11 mouse cellular contexts compared by ENCODE assay signal in the genomic region with DNA sequence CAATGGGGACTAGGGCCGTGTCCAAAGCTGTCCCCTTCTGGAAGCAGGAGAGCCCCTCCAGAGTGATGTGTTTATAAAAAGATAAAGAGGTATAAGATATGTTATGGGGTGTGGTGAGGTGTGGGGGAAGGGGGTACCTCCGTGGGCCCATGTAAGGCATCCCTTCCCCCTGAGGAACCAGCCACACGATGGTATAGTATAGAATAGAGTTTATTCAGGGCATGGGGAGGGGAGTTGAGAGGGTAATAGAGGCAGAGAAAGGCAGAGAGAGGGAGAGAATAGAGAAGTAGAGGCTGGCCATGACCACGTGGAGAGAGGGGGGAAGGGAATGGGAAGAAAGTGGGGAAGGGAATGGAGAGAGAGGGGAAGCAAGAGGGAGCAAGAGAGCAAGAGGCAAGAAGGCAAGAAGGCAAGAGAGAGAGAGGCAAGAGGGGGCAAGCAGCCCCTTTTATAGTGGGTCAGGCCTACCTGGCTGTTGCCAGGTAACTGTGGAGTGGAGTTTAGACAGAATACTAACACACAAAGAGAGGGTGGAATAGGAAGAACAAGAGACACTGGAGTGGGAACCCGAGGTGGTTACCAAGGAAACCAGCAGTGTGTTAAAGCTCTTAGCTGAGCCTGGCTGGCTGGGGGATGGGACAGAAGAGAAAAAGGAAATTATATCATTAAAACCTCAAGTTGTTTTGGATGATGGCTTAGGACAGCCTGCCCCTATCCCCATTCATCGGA. TPM values are rescaled to one million over a fixed set of nuclear protein-coding genes. Genes with fewer than 3 reads are reported as not detected.
DNase-seq lines count a peak whose midpoint lies in the region; ATAC-seq and TF ChIP-seq lines count a peak whose summit lies in the region.
"Had no signal": no experiment of that assay in that cellular context is flagged by ENCODE, and none has a peak within 500 bp of the region (broad histone marks: within the 10 kb centered on the region; RNA-seq: fewer than 3 reads in every experiment).

No protein-coding gene starts in this region.

- TF ChIP-seq POLR2A in thymus, adult 2 months (IDR thresholded peaks at IDR 0.05; ENCODE audit: control insufficient read depth, extremely low read depth, insufficient read depth, low read length, poor library complexity) = no peak

- no peak overlapping the region for H3K9ac ChIP-seq in lung, embryonic 15.5 days
- no peak overlapping the region for H3K9ac ChIP-seq in midbrain, embryonic 11.5 days (ENCODE audit: low read length)

- H3K4me1 ChIP-seq in lung, embryonic 15.5 days = no peaks in the 10 kb centered on the region
- peaks cover 10% of the 10 kb centered on the region for H3K4me1 ChIP-seq in hindbrain, embryonic 10.5 days (replicated peaks)
- H3K4me1 ChIP-seq in midbrain, embryonic 11.5 days (ENCODE audit: control insufficient read depth, insufficient read depth, low read length) = no peaks in the 10 kb centered on the region
- peaks cover 5% of the 10 kb centered on the region; the same call in 1 of the 2 replicates for H3K4me1 ChIP-seq in limb, embryonic 10.5 days
- peaks cover 6% of the 10 kb centered on the region; the same call in 1 of the 2 replicates for H3K4me1 ChIP-seq in thymus, adult 2 months (replicated peaks; ENCODE audit: control insufficient read depth, insufficient read depth, low read length)

- no peak overlapping the region for H3K4me2 ChIP-seq in lung, embryonic 15.5 days
- H3K4me2 ChIP-seq in midbrain, embryonic 11.5 days = no peak overlapping the region

- H3K4me3 ChIP-seq in lung, embryonic 15.5 days = no peak overlapping the region
- no peak overlapping the region for H3K4me3 ChIP-seq in hindbrain, embryonic 10.5 days
- no peak overlapping the region for H3K4me3 ChIP-seq in midbrain, embryonic 11.5 days (ENCODE audit: low read depth, low read length)
- no peak overlapping the region for H3K4me3 ChIP-seq in limb, embryonic 10.5 days
- H3K4me3 ChIP-seq in thymus, adult 2 months (ENCODE audit: control insufficient read depth, insufficient read depth, low read length) = no peak overlapping the region

- H3K36me3 ChIP-seq in lung, embryonic 15.5 days = no peaks in the 10 kb centered on the region
- H3K36me3 ChIP-seq in hindbrain, embryonic 10.5 days = no peaks in the 10 kb centered on the region
- no peaks in the 10 kb centered on the region for H3K36me3 ChIP-seq in midbrain, embryonic 11.5 days (ENCODE audit: control insufficient read depth, insufficient read depth, low read length)
- H3K36me3 ChIP-seq in limb, embryonic 10.5 days = no peaks in the 10 kb centered on the region
- no peaks in the 10 kb centered on the region for H3K36me3 ChIP-seq in thymus, adult 2 months (ENCODE audit: control insufficient read depth, insufficient read depth, low read length)

- no peak for TF ChIP-seq CTCF in thymus, adult 2 months (IDR thresholded peaks at IDR 0.05; ENCODE audit: borderline replicate concordance, control insufficient read depth, extremely low read depth, insufficient read depth, low read length, poor library complexity)

- WGBS in lung, embryonic 15.5 days = 35% methylated on average over 6 of the region's 6 CpGs
- WGBS in hindbrain, embryonic 10.5 days = 51% methylated on average over 6 of the region's 6 CpGs
- WGBS in midbrain, embryonic 11.5 days = 44% methylated on average over 6 of the region's 6 CpGs
- WGBS in limb, embryonic 10.5 days = 60% methylated on average over 6 of the region's 6 CpGs
- WGBS in thymus, adult 2 months = 35% methylated on average over 6 of the region's 6 CpGs

- no peak for DNase-seq in lung, postnatal 36 days
- DNase-seq in hindbrain, embryonic 10.5 days (ENCODE audit: low spot score) = peak; percentile 17
- DNase-seq in midbrain, embryonic 11.5 days (ENCODE audit: low spot score, missing footprints) = peak; percentile 84
- peak; percentile 15 for DNase-seq in right cerebral cortex, postnatal 4 days
- DNase-seq in cerebellum, adult 11 months = no peak
- DNase-seq in limb, embryonic 10.5 days (ENCODE audit: low spot score) = no peak
- DNase-seq in thymus, adult 2 months = no peak
- DNase-seq: adrenal gland, adult 2 months; heart, postnatal 10 days; thymus, postnatal 25 days had no signal

- H3K9me3 ChIP-seq in lung, embryonic 15.5 days = no peaks in the 10 kb centered on the region
- no peaks in the 10 kb centered on the region for H3K9me3 ChIP-seq in hindbrain, embryonic 10.5 days
- H3K9me3 ChIP-seq in midbrain, embryonic 11.5 days (ENCODE audit: control insufficient read depth, low read length) = no peaks in the 10 kb centered on the region
- no peaks in the 10 kb centered on the region for H3K9me3 ChIP-seq in limb, embryonic 10.5 days (replicated peaks)

- H3K27ac ChIP-seq in lung, embryonic 15.5 days = no peak overlapping the region
- 0 out of 2 replicates have a peak overlapping the region, but pooled peaks have one; percentile 16 for H3K27ac ChIP-seq in hindbrain, embryonic 10.5 days
- no peak overlapping the region for H3K27ac ChIP-seq in midbrain, embryonic 11.5 days (ENCODE audit: low read depth, low read length)
- no peak overlapping the region for H3K27ac ChIP-seq in limb, embryonic 10.5 days
- no peak overlapping the region for H3K27ac ChIP-seq in thymus, adult 2 months (ENCODE audit: control insufficient read depth, insufficient read depth, low read length)

- H3K27me3 ChIP-seq in lung, embryonic 15.5 days = peaks cover 4% of the 10 kb centered on the region; the same call in 1 of the 2 replicates
- H3K27me3 ChIP-seq in hindbrain, embryonic 10.5 days (ENCODE audit: insufficient read depth, poor library complexity, severe bottlenecking) = peaks cover 69% of the 10 kb centered on the region
- H3K27me3 ChIP-seq in midbrain, embryonic 11.5 days (ENCODE audit: control insufficient read depth, insufficient read depth, low read length) = peaks cover 6% of the 10 kb centered on the region
- H3K27me3 ChIP-seq in limb, embryonic 10.5 days (ENCODE audit: low read depth, poor library complexity, severe bottlenecking) = peaks cover 94% of the 10 kb centered on the region
- H3K27me3 ChIP-seq in thymus, adult 2 months (ENCODE audit: control insufficient read depth, insufficient read depth, low read length) = no peaks in the 10 kb centered on the region

- ATAC-seq in lung, embryonic 15.5 days (ENCODE audit: borderline replicate concordance, extremely low read depth, low FRiP score, low TSS enrichment) = peak; percentile 55; the same call in 1 of the 2 replicates
- ATAC-seq in midbrain, embryonic 11.5 days (ENCODE audit: low FRiP score) = peak; percentile 77

RNA-seq across cellular contexts. Expression of gene Cxcr3, which starts 6.4 kb away (rescaled TPM):
- polyA plus RNA-seq in lung, embryonic 15.5 days (2015; fragmentation: Nextera tagmentation; extraction: Ambion mirVana) = 0.22 and 0.33 TPM in 2 replicates
- polyA plus RNA-seq in hindbrain, embryonic 10.5 days (2016; fragmentation: Nextera tagmentation; extraction: Ambion mirVana) = not detected in 2 replicates
- 0.12 and 0.20 TPM in 2 replicates for polyA plus RNA-seq in midbrain, embryonic 11.5 days (2014; fragmentation: Nextera tagmentation; extraction: Ambion mirVana)
- polyA plus RNA-seq in limb, embryonic 10.5 days (2016; fragmentation: Nextera tagmentation; extraction: Ambion mirVana) = 0.09 and 0.13 TPM in 2 replicates
- 13.6 and 16.0 TPM in 2 replicates for polyA plus RNA-seq in thymus, adult 2 months (2012; rRNA removed)

RNA-seq across cellular contexts. Expression of gene Gm4779, which starts 53.7 kb away (rescaled TPM):
- 0.09 and 0.33 TPM in 2 replicates for polyA plus RNA-seq in lung, embryonic 15.5 days (2015; fragmentation: Nextera tagmentation; extraction: Ambion mirVana)
- 0.15 and 0.35 TPM in 2 replicates for polyA plus RNA-seq in hindbrain, embryonic 10.5 days (2016; fragmentation: Nextera tagmentation; extraction: Ambion mirVana)
- polyA plus RNA-seq in midbrain, embryonic 11.5 days (2014; fragmentation: Nextera tagmentation; extraction: Ambion mirVana) = not detected in 2 replicates
- polyA plus RNA-seq in limb, embryonic 10.5 days (2016; fragmentation: Nextera tagmentation; extraction: Ambion mirVana) = 0.15 and 0.18 TPM in 2 replicates
- polyA plus RNA-seq in thymus, adult 2 months (2012; rRNA removed) = 0.09 and 0.30 TPM in 2 replicates

RNA-seq across cellular contexts. Expression of gene 8030474K03Rik, which starts 54.0 kb away (rescaled TPM):
- polyA plus RNA-seq in lung, embryonic 15.5 days (2015; fragmentation: Nextera tagmentation; extraction: Ambion mirVana) = 0.24 and 0.29 TPM in 2 replicates
- 0.27 and 0.29 TPM in 2 replicates for polyA plus RNA-seq in hindbrain, embryonic 10.5 days (2016; fragmentation: Nextera tagmentation; extraction: Ambion mirVana)
- polyA plus RNA-seq in midbrain, embryonic 11.5 days (2014; fragmentation: Nextera tagmentation; extraction: Ambion mirVana) = not detected in 2 replicates
- polyA plus RNA-seq in limb, embryonic 10.5 days (2016; fragmentation: Nextera tagmentation; extraction: Ambion mirVana) = 0.08 and 0.29 TPM in 2 replicates
- polyA plus RNA-seq in thymus, adult 2 months (2012; rRNA removed) = 0.11 and 0.20 TPM in 2 replicates
- polyA plus RNA-seq: adrenal gland, adult 2 months had no signal

Comparison
In these comparisons a context has a peak if more than half of its experiments do, and no peak if none do; other contexts are left out.
1. DNase-seq: peak in hindbrain, embryonic 10.5 days (single experiment), midbrain, embryonic 11.5 days (single experiment) and right cerebral cortex, postnatal 4 days (single experiment); none in lung, postnatal 36 days (single experiment), cerebellum, adult 11 months (single experiment), limb, embryonic 10.5 days (single experiment) and thymus, adult 2 months (single experiment).
2. RNA of gene Cxcr3, which starts 6.4 kb away (polyA plus RNA-seq): 13.6 to 16.0 TPM in thymus, adult 2 months; 0.22 to 0.33 TPM in lung, embryonic 15.5 days, 0.12 to 0.20 TPM in midbrain, embryonic 11.5 days, 0.09 to 0.13 TPM in limb, embryonic 10.5 days and not detected in hindbrain, embryonic 10.5 days; every median in the first group is over 10 times any median in the second.